Mouse (Mus musculus): Measurements from ENCODE around the gene Arl9.
"Not testable (repeated sequence)": the region's sequence is repeated elsewhere in the genome, so short reads cannot be mapped to it uniquely, and the experiment has no call there.

Gene Arl9

DNA sequence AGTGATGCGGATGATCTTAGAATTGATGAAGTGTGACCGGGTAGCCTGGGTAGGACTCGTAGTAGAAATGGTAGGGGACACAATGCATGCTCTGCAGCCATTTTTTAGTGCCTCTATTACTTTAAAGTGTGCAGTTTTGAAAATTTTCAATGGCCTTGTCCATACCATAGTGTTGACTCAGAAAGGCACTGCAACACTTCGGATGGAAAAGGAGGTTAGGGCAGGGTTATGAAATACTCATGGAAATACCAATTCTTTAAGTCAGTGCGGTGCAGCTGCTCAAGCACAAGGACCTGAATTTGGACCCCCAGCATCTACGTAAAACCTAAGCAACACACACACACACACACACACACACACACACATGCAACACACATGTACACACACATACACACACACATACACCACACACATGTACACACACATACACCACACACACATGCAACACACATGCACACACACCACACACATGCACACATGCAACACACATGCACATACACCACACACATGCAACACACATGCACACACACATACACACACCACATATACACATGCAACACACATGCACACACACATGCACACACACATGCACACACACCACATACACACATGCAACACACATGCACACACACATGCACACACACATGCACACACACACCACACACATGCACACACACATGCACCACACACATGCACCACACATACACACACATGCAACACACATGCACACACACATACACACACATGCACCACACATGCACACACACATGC lies at the start of gene Arl9:
Arl9 (plus strand) TSS at position 5 of the 771 bp plus-strand sequence.
- DNase-seq = no peak

DNA sequence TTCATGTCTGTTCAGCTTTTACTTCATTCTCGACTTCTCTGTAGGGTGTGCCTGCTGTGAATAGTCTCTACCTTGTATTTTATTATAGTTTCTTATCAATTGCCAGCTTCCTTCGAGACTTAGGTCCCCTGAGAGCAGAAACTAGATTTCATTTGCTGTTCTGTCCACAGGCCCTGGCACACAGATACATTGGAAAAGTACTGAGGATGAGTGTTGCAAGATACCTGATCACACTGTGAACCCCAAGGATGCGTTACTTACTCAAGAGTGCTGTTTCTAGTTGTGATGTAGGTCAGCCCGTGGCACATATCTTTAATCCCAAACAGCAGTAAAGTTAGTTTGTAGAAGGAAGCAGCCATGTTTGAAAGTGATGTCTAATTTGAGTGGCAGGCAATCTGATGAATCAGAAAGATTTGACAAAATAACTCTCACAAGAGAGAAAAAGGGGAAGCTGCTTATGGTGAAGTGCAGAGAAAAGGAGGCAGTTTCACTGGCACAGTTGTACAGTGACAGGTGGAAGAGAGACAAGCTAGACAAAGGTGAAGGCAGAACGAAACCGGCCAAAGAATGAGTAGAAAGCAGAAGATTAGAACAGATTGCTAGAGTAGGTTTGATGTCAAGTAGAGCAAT lies 49.5 kb upstream of the Arl9 start:
- DNase-seq = no peak

DNA sequence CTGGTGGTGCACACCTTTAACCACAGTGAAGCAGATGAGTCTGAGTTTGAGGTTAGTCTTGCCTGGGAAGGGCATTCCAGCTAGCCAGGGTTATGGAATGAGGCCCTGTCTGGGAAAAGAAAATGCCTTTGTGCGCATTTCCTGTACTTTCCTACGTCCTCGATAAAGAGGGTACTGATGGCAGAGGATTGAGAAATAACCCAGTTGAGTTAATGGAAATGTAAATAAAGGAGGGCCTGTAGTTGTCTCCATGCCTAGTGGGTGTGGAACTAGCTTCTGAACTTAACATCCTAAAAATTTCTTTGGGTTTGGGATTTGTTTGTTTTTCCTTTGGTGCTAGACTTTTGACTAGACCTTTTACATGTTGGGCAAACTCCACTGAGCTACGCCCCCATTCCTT lies 48.4 kb upstream of the Arl9 start:
- DNase-seq = no peak

DNA sequence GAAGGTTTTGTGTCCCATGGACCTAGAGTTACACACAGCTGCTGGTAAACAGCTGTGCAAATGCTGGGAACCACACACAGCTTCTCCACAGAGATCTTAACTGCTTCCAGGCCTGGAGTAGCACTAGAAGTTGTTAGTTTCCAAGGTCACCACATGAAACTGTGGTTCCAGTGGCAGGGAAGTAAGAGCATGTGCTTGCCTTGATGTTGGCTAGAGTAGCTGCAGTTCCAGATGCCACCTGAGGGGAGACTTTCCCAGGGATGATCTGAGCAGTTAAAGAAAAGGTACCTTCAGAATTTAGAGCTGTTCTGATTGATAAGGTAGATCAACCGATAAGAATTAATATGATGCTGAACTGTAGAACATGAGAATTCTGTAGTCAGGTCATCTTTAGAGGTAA lies 45.9 kb upstream of the Arl9 start:
- DNase-seq = peak in 1 of 2 experiments; percentile 35

DNA sequence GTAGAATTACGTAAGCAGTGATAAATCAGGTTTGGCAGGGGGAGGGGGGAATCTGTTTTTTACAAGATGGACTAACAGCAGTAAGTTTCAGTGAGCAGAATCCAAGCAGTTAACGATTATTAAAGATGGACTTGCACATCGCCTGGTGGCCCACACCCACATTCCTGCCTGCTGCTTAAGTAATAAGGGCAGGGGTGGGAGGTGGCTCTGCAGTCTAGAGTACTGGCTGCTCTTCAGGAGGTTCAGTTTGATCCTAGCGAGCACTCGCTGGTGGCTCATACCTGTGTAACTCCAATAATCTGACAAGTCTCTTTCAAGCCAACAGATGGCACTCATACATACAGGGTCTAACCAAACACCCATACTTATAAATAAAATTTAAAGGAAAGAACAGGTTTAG lies 44.3 kb upstream of the Arl9 start:
- peak in 1 of 2 experiments; percentile 43 for DNase-seq

DNA sequence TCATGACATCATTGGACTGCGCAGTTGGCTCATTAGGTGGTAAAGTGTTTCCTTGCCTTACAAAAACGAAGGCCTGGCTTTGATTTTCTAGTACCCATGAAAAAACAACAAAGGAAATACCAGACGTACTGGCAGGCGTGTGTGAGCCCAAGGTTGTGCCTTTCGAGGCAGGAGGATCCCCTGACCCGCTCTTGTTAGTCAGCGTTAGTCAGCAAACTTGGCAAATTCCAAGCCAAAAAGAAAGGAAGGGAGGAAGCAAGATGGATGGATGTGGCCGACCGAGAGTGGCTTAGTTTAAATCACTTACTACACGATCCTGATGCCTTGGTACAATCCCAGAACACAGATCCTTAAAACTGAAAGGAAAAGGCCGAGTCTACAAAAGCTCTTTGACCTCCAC lies 41.3 kb upstream of the Arl9 start:
- no peak for DNase-seq

DNA sequence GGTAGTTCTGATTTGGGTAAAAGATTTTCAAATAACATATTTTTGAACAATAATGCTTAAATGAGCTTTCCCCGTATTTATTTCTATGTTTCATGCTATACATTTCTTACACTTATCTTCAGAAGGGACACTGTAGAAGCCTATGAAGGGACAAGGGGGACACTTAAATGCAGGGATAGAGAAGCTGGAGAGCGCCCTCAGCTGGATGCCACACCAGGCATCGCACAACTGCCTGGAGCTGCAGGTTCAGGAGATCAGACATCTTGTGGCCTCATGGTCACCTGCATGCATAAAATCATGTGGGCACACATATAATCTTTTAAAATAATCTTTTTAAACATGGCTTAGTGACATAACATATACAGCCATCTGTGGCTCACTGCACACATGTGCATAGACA lies 39.2 kb upstream of the Arl9 start:
- peak; percentile 26 to 61 for DNase-seq

DNA sequence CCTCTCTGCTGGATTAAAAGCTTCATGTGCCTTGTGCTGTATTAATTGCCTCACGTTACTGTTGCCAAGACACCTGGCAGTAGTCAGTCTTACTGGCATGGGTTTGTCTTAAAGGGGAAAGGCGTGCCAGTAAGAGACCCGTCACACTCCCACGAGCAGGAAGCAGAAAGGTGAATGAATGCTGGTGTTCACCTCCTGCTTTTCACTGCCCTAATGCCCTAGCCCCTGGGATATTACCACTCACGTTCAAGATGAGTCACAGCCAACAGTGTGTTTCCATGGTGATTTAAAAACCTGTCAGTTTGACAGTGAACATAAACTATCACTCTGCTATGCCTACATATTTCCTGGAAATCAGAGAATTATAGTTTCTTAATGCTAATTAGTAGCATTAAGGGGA lies 34.6 kb upstream of the Arl9 start:
- DNase-seq = peak; percentile 23 to 33

DNA sequence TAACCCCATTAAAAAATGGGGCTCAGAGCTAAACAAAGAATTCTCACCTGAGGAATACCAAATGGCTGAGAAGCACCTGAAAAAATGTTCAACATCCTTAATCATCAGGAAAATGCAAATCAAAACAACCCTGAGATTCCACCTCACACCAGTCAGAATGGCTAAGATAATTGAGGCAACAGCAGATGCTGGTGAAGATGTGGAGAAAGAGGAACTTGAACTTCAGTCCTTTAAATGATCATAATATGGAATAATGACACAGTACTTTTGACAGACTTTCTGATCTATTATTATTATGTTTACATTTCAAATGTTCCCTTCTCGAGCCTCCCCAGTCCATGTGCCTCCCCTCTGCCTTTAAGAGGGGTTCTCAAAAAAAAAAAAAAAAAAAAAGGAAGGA lies 32.7 kb upstream of the Arl9 start:
- DNase-seq = not testable (repeated sequence)

DNA sequence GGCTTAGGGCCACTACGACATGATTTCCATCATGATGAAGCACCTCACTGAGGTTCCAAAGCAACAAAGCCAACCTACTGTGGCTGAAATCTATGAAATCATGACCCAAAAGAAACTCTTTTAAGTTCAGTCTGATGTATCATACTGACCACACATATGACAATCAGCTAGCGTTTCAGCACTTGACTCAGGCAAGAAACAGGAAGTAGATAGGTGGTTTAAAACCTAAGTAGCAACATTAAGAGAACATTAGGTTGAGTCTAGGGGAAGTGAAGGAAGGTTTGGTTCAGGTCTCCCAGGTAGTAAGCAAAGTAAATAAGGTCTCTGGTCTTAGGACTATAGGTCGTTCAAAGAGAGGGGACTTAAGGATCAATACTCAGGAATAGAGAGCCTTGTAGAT lies 30.4 kb upstream of the Arl9 start:
- no peak for DNase-seq

DNA sequence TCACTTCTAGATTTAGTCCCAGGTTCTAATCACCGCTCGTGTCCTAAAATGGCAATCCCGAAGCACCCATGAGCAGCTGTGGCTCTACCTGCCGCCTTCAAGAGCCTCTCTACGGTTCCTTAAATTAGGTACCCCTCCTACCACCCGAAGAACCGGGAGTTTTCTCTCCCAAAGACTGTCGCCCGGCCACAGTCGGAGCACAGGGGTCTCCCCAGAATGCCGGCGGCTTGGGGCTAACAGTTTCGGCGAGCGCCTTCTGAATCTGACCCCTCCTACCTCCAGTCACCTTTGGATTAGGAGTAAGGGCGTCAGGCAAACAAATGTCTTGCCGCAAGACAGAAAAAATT lies 29.7 kb upstream of the Arl9 start:
- no peak for DNase-seq

DNA sequence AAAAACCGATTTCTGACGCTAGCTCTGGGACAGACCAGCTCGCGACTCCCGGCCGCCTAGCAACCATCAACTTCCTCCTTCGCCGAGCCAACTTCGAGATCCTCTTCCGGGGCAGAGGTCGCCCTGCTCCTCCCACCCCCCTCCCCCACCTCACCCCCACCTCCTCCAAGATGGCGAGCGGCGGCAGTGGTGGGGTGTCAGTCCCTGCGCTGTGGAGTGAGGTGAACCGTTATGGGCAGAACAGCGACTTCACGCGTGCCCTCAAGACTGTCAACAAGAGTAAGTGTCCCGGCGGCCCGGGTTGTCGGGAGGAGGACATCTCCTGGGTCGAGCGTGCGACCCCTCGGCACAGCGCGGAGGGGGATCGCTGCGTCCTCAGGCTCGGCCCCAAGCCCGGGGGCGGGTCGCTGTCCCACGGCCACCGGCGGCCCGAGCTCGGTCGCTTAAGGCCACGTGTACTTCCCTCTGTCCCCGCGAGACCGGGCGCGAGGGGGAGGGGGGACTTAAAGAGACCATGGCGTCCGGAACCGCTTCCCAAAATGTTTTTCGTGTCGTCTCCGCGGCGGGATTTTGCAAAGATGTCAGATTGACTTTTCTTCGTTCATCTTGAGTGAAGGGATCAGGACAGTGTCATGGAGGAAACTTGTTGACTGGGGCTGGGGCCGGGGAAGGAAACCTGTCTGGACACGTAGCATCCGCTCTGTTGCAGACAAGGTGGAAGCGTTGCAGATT lies 29.1 kb upstream of the Arl9 start, which contains the start of gene Srp72:
Srp72 (plus strand) TSS at position 130 of the 732 bp plus-strand sequence.
- DNase-seq = peak; percentile 84 to 92

DNA sequence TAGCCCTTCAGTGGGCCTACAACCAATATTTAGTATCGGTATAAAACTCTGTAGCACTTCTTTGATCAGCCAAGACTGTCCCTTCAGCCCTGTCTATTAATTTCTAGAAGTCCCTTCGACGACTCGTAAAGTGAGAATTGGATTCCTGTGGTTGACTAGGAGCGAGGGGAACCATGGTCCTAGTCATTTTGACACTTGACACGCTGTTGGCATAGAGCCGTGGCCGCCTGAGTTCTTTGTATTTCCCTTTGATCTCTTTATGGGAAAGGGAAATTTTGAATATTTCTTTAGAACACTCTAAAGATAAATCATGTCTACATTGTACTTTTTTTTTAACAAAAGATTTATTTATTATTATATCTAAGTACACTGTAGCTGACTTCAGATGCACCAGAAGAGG lies 28.1 kb upstream of the Arl9 start:
- peak in 1 of 2 experiments; percentile 12 for DNase-seq

DNA sequence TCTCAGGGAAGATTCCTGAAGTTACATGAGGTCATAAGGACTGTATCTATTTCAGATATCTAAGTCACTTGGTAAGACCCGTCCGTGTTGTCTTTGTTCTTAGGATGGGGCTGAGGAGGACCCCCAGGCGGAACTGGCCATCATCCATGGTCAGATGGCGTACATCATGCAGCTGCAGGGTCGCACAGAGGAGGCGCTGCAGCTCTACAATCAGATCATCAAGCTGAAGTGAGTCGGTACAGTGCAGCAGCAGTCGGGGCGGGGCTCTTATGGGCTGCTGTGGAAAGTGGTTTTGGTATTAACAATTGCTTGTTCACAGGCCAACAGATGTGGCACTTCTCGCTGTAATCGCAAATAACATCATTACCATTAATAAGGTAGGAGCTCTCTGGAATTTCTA lies 19.8 kb upstream of the Arl9 start:
- no peak for DNase-seq

DNA sequence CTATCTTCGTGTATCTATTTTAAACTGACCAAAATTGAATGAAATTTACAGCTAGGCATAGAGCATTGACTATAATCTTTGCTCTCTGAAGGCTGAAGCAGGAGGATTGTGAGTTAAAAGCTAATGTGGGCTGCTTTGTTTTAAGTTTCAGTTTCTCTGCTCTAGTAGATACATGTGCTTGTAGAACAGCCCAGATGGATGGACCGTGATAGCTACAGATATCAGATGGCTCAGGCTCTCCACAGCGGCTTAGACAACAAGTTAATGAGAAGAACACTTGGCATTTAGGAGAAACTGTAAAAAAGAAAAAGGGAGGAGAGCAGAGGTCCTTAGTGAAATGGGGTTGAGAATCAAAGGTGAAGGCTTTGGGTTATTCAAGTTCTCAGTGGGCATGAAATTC lies 13.1 kb upstream of the Arl9 start:
- no peak for DNase-seq

DNA sequence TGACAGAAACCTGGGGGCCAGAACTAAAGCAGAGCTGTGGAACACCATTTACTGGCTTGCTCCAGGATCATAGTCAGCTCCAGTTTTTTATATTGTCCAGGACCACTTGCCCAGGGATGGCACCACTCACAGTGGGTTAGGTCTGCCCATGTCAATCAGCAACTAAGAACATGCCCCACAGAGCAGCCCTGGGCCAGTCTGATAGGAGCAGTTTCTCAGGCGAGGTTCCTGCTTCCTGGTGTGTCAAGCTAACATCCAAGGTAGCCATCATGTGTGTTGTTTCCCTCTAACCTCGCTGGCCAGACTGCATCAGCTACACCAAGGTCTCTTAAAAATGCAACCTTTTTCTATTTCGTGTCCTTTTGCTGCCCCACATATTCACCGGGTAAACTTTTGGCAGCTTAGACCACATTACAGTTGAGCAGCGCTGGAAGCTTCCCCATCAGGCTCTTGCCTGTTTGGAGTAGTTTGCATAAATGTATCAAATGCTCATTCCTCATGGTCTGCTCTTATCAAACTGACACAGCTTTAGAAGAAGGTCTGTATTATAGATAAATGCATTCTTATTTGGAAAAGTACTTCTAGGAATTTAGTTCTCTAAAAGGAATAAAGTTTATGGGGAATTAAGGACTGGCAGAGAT lies 10.6 kb upstream of the Arl9 start:
- DNase-seq = no peak

DNA sequence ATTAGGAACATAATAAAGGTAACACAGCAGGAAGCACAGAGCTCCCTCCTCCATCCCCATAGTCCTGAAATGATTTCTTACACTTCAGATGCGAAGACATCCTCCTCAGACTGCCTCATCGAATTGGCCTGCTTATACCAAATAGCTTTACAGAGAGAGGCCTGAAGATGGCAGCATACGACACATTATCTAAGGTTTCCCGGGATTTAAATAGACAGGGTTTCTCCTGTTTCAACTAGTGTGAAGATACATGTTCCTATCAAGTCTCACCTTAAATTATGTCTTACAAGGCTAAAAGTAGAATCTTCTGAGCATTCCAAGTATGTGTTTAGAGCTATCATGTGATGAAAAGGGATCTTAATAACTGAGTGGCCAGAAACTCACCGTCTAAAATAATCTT lies 5.4 kb upstream of the Arl9 start:
- peak in 1 of 2 experiments; percentile 22 for DNase-seq

DNA sequence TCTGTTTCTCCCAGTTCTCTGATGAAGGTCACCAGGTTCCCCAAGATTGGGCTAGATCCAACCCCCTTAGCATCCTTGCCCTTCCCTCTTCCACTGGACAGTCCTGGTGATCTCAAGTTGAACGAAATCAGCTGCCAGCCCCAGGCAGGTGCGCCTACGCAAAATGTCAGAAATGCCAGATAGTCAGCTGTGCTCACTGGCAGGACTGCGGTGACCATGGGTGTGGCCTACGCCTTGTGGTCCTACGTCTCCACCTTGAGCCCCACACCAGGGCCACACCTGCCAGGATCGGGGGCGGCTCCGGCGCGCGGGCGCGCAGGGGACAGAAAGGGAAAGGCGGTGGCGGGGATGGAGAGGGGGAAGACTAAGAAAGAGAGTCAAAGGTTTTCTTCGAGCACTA lies 2.7 kb upstream of the Arl9 start:
- no peak for DNase-seq

DNA sequence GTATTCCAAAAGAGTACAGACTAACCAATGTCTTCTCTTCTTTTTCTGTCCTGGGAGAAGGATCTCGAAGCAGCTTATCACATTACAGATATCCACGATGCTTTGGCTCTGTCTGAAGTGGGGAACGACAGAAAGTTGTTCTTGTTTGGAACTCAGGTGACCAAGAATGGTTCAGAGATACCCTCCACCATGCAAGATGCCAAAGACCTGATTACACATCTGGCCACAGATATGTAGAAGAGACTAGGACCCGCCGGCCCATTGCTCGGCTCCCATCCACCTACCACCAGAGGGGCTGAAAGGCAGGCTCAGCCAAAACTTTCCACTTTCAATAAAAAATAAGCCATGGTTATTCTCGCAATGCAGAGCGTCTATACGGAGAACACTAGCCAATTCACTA lies 6.5 kb downstream of the Arl9 start:
- DNase-seq = no peak

DNA sequence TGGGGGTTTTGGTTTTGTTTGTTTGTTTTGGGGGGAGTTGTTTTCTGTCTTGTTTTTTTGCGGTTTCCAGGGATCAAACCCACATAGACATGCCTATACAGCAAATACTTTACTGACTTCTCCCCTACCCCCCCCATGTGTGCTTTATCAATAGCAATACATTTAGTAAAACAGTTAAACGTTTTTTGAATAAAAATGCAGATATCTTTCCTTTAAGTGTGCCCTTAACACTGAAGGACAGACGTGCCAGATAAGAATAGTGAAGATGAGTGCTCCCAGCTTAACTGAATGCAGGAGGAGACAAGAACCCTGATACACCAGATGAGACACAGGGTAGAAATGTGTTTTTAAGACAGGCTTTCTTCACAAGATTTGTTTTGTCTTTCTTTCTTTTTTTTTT lies 7.2 kb downstream of the Arl9 start:
- DNase-seq = no peak

DNA sequence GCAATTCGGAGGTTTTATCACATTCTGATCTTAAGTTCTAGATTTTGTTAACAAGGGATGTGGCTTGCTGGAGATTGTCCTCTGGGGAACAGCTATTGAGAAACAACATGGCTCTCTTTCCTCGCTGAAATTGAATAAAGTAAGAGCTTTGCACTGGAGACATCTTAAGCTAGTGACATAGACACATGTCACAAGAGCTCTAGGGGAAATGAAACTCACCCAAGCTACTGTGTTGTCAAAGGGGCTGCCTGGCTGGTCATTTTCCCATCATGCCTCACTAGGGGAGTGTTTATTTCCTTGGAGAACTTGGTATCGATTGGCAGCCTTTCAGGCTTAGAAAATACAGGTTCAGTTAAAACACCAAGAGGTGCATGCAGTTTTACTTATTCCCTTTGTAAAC lies 9.3 kb downstream of the Arl9 start:
- DNase-seq = no peak

DNA sequence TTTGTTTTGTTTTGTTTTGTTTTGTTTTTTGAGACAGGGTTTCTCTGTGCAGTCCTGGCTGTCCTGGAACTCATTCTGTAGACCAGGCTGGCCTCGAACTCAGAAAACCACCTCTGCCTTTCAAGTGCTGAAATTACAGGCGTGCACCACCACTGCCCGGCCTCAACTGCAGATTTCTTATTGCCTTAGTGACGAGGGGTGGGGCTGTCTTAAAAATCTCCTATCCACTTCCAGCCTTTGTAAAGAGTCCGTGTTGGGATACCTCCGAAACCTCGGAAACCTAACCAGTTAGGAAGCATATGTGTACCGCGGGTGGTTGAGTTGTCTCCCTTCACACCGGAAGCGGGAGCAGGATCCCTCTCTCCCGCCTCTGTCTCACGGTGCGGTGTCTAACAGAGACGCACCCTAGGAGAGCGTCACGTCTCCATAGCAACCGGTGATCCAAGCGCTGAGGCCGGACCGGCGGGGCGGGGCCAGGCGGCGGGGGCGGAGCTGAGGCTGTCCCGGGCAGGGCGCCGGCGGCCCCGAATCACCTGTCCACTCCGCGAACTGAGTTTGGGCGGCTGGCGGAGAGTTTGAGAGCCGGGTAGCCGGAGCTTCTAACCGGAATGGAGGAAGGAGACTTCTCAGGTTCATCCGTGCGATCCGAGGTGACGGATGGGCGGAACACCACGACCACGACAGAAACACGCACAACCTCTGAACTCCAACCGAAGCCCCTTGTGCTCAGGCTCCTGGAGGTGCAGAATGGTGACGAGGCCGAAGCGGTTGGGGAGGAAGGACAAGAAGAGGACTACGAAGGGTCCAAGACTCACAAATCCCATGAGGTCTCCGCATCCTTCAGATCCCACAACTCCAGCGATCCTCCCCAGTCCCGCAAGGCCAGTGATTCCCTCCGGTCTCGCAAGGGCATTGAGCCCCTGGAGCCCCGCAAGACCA lies 12.0 kb downstream of the Arl9 start, which contains the start of gene Thegl:
Thegl (plus strand) TSS at position 480 of the 939 bp plus-strand sequence.
- DNase-seq = peak; percentile 88 to 94
